Mouse (Mus musculus) layer of hippocampus, adult 8-10 months (tissue): ENCODE data around the gene Ihh. TPM values are rescaled to one million over a fixed set of nuclear protein-coding genes. Genes with fewer than 3 reads are reported as not detected.
A peak's percentile ranks its signal among the peaks of the same experiment; 100 is the strongest.

Experiments used
- DNase-seq, 2 experiments: peaks; one replicate each; pipeline ENCODE4 v3.0.0; 2022; ENCODE audit warnings: low spot score in 2 of 2
- microRNA-seq, 2 experiments: library from miRNA; unstranded; fragments of <30 nt; microRNA quantifications; one replicate each; pipeline ENCODE4 v1.2.0; 2022
- total RNA-seq, 4 experiments: library from RNA; stranded (reverse); gene quantifications; 2 replicates each; pipeline ENCODE4 v1.2.4; 2022

The Ihh gene
- total RNA-seq, 4 experiments from 2014 or later = 0.20 to 0.37 (median 0.32) TPM; not detected in 1

DNA sequence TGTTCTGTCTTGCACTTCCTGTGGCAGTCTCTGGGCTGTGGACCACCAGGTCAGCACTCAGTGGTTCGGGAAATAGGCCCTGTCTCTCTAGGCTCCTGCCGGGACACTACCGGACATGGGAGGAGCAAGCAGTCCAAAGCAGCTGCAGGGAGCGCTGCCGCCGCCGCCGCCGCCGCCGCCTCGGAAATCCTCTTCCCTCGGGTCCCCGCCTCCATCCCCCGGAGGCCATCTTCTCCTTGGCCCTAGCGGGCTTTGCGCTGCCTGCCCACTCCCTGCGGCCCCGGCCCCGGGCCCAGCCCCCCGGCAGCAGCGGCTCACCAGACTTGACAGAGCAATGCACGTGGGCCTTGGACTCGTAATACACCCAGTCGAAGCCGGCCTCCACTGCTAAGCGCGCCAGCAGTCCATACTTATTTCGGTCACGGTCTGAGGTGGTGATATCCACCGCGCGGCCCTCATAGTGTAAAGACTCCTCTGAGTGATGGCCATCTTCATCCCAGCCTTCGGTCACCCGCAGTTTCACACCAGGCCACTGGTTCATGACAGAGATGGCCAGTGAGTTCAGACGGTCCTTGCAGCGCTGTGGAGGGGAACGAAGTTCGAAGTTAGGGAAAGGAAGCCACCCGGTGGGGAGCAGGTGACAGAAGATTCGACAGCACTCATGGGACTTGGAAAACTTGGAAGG lies 3.3 kb downstream of the Ihh start:
- DNase-seq = no peak

DNA sequence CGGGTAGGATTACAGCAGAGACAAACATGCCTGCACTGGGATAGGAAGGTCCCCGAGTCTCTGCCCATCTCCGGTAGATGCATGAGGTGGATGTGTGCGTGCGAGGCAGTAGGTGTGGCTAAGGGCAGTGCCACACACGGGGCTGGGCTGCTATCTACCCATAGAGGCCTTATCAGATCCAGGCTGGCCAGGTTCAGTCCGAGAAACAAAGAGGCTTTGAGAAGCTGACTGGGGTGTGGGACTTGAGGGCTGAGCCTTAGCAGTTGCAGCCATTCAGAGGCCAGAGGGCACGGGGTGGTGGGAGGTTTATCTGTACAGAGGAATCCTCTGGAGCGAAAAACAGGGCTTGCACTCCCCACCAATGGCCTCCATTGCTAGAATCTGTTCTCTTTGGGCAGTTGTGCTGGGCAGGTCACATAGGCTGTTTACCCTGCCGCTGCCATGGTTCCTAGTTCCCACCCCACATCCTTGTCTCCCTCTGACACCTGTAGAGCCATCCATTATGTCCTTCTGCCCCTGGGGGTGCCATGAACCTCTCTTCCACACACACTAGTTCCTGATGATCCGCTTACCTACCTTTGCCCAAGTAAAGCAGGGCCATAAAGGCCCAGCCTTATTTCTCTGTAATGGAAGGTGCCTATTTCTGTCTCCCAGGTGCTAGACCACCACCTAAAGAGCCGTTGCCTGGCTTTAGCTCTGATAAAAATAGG lies 9.7 kb downstream of the Ihh start:
- DNase-seq = no peak

DNA sequence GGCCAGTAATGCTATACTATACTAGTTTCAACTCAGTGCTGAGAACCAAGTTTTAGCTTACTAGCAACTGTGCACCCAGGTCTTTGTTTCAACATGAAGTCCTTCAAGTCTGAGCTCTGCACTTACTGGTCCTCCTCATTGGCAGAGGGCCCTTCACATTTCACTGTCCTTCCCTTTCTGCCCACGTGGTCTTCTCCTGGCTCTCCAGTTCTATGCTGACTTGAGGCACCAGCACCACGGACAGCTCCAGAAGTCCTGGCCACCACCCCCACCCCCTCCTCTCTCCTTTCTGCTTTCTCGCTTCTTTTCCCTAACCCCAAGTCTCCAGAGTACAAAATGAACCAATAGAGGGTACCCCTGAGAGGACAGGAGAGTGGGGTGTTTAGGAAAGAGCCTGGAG lies 11.7 kb downstream of the Ihh start:
- DNase-seq = no peak

DNA sequence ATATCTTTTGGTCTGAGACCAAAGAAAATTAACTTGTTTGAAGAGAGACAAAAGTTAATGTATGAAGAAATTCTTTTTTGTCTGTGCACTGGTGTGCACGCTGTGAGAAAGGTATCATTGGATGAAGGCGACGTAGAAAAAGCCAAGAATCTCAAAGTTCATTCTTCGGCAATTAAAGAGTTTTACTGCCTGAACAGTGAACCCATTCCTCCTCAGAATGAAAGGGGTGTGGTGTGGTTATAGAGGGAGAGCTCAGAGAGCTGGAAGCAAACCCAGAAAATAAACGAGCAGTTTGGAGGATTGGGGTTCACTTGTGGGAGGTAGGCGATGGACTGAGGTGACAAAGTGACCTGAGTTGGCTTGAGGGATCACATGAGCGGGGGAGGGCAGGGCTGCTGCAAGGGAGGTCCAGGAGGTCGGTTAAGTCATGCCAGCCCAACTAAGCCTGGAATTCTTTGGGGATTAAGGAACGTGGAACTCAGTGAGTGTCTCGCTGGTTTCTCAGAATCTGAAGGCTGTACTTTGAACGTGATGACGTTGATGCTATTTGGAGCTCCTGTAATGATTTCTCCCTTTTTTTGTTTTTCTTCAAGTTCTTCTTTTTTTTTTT lies 15.1 kb downstream of the Ihh start:
- no peak for DNase-seq

DNA sequence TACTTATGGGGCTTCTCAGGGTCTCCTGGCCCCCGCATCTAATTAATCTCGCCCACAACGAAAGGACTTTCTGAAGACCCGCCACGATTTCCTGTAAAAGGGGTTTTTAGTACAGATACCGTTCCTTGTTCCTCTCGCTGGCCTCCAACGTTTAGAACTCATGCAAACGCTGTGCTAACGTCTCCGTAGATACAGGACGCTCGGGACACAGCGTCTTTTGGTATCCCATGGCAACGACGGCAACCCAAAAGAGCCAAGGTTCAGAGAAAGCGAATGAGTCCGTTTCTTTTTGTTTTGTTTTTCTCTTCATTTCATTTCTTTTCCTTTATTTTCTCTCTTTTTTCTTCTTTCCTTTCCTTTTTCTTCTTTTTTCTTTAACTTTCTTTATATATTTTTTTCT lies 16.1 kb downstream of the Ihh start, which contains the start of gene Cfap65:
Gene Cfap65 (minus strand): TSS at position 198 of the 400 bp plus-strand sequence.
- peak; percentile 41 to 68 for DNase-seq

DNA sequence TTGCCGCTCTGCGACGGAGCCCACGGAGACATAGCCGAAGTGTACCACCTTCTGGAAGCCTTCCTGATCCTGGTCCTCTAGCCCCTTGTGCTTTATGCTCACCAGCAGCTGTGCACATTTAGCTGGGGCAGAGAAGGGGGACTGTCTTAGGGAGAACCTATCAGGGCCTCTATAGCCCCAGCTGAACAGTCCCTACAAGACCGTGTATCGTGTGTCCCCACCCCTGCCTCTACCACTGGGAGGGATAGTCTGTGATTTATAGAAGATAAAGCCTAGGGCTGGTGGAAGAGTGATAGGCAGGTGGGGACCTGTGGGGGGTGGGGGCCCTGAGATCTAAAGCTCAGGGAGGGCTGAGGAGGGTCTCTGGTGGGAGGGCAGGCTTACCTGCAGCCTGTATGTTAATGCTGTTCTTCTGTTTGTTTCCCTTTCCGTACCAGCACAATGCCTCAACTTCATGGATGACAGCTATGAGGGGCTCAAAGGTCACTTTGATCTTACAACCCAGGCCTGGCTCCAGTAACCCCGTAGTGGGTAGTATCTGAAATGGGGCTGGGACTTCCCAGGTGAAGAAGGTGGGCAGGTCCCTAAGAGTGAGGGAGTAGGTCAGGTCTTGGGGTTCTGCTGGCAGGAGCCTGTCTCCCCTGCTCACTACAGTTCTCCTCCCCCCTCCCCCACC lies 23.7 kb downstream of the Ihh start:
- no peak for DNase-seq

DNA sequence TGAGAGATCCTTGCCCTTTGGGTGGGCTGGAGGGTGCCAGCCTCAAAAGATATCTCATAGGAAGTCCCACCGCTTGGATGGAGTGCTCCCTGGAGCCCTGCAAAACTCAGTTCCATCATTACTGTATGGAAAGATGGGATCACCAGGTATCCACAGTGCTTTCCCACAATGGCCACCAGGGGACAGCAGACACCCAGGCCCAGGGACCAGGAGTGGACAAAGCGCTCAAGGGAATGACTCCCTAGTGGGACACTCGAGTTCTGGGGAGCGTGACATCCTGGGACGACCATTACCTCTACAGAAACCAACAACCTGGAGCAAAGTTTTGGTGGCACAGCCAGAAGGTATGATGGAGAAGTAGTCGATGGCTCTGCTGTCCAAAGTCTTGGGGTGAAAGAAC lies 24.8 kb downstream of the Ihh start:
- peak in 1 of 2 experiments; percentile 44 for DNase-seq

DNA sequence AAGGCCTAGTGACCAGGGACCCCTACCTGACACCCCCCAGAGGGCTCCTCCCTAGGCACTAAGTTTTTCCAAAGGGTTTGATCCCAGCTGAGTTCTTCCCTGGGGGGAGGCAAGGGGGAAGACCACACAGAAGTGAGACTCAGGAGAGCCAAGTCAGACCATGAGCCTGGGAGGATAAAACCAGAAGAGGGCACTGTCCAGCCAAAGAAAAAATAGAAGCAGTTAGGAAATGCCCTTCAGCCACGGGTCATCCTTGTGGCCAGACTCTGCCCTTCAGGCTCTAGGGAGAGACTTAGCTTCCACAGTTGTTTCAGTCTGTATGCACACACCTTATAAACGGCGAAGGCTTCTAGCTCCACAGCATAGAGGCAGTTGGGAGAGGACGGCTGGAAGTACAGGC lies 27.0 kb downstream of the Ihh start:
- DNase-seq = no peak

DNA sequence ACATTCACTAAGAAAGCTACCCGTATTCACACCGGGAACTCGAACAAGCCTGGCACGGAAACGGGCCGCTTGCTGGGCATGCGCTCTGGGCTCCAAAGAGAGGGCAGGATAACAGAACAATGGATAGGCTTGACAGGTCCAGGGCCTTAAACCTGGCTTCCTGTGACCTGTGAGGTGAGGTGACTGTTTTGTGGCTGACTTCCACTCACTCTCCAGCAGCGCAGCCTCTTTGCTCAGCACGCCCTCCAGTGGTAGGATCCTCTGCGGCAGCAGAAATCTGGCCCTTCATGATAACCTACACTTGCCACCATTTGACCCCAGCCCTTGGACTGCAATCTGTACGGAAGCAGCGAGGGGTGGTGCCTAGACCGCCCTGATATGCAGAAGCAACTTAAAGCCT lies 35.8 kb downstream of the Ihh start:
- no peak for DNase-seq

DNA sequence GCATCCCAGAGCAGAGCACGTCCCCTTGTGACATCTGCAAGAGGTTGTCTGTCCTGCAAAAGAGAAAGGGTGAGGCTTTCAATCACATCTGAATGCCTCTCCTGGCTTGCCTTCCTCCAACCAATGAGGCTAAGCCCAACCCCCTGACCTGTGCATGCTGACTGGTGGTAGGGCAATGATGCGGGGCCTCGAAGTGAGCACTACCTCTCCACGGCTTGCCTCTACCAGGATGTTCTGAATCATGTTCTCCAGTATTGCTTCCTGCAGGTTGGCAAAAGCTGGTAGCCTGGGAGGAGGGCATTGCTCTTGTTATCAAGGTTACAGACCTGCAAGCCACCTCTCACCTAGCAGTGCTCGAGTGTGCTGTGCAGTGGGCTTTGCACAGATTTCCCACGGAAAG lies 49.3 kb downstream of the Ihh start:
- DNase-seq = no peak

DNA sequence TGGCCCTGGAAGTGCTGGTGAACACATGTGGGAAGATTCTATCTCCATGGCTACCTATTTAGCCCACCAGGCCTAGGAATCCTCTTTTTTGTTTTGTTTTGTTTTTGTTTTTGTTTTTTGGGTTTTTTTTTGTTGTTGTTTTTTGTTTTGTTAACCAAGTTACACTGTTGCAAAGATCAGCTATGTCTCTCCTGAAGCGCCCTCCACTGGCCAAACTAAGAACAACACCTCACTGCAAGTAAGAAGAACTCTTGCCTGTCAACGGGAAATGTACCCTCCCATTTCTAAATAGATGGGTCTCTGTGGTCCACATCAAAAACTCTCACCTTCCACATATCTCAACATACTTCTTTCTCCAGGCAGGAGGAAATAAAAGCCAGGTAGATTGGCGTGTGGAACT lies 49.8 kb downstream of the Ihh start:
- peak in 1 of 2 experiments; percentile 66 for DNase-seq

DNA sequence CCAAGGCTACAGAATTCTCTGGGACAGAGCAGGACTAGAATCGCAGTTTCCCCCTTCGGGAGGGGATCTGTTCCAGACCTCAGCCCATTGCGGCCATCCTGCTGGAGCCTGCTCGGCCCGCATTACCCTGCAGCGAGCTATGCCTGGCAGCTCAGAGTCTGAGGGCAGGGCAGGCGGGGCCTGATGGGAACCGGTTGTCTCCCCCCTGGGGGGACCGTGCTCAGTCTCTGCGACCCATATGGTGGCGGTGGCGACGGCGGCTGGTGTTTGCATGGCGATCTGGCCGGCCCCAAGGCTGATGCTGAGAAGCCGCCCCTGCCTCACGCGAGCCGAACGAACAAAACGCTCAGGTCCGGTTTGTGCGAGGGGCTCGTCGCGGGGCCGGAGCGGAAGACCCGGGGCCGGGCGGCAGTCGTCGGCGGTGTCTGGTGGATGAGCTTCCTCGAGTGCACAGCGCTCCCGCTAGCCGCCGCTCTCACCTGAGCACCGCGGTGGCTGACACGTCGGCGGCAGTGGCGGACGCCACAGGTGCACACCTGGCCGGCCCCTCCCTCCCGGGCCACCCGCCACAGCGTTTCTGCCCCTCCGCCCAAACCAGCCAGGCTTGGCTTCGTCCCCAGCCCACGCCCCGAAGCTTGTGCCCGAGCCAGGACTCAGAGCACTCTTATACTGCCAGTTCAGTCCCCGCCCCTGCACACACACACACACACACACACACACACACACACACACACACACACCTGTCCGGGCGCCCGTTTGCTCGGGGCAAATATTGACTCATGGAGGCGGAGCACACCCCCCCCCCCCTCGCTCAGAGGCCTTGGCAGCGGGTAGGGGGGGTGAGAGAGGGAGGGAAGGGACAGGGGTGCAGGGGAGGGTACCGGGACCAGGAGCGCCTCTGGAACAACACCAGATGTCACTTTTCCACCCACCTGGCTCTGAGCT lies 50.9 kb downstream of the Ihh start:
- DNase-seq = no peak

DNA sequence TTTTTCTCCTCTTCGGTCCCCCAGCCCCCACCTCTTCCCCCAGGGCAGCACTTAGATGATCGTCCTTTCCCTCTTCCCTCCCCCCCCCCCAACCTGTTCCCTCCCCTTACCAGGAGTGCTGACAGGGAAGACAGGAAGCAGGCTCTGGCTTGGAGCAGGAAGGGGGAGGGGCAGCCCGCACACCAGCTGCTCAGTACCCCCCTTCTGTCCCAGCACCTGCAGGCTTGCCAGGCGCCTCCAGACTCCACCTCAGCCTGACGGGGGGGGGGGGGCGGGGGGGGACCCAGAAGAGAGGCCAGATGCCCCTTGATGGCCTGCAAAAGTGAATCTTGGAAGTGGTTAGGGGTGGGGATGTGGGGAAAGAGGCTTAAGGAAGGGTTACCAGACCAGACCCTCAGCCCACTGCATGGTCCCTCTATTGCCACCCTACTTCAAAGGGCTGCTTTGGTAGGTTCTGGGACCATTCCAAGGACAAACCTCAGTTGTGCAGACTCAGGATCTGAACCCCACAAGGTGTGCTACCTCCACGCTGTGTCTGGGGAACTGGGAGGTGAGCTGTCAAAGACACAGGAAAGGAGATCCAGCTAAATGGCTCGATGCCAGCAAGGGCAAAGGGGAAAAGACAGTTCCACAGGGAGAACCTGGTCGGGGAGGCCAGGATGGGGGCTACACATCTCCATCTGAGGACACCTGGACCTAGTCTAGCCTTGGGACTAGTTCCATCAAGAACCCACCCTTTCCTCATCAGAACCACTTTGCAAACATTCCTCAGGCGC lies 52.6 kb downstream of the Ihh start:
- DNase-seq = no peak

DNA sequence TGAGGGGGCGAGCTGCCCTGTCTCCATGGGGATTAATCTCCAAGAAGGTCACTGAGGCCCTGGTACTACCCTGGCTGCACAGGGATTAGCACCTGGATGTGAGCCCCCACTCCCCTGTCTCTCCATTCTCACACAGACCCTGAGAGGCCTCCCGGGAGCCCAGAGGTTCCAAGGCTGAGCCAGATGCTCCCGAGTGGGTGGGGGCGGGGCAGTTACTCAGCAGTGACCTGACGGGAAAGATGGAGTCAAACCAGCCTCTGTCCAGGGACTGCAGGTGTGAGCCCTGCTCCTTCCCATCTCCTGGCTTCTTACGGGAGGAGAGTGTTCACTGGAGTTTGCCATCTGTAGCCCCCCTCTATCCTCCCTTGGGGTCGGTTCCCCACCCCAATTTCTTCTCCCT lies 53.5 kb downstream of the Ihh start:
- no peak for DNase-seq

Small RNA genes lying within 50 kb of the gene (microRNA-seq; reads per million reads assigned to microRNA genes)
- gene Mir375 = 597 to 771 reads per million in 2 experiments

Other genes starting within 250 kb of the Ihh start
- 1 to 10 TPM; 6.0 to 7.1 (median 7.0) TPM for gene Cyp27a1, start 238.1 kb downstream of the Ihh start, total RNA-seq
- gene Prkag3, start 202.5 kb downstream of the Ihh start, total RNA-seq = under 1 TPM in 3 of 4 experiments, not detected in 1; 0.16 to 0.36 (median 0.19) TPM
- gene Wnt6, start 179.8 kb downstream of the Ihh start, total RNA-seq = 1 to 10 TPM; 1.0 to 1.7 (median 1.4) TPM
- gene Wnt10a, start 160.2 kb downstream of the Ihh start, total RNA-seq = 1 to 10 TPM; 2.5 to 4.3 (median 3.3) TPM
- gene Cdk5r2, start 96.7 kb downstream of the Ihh start, total RNA-seq = 100 to 1,000 TPM; 159 to 177 (median 168) TPM
- gene Fev, start 66.3 kb downstream of the Ihh start, total RNA-seq = not detected
- under 1 TPM in 2 of 4 experiments, not detected in 2; 0.74 to 0.82 TPM for gene Cryba2, start 58.5 kb downstream of the Ihh start, total RNA-seq
- gene Cfap65, start 16.1 kb downstream of the Ihh start, total RNA-seq = 1 to 10 TPM; 3.3 to 4.6 (median 3.6) TPM
- 1 to 10 TPM; 1.7 to 2.7 (median 2.1) TPM for gene Nhej1, start 173.5 kb upstream of the Ihh start, total RNA-seq
- gene Slc23a3, start 182.2 kb upstream of the Ihh start, total RNA-seq = under 1 TPM in 3 of 4 experiments, not detected in 1; 0.22 to 0.45 (median 0.35) TPM
- gene Cnppd1, start 191.0 kb upstream of the Ihh start, total RNA-seq = 10 to 100 TPM; 33.6 to 36.1 (median 35.3) TPM
- 100 to 1,000 TPM; 167 to 182 (median 171) TPM for gene Retreg2, start 191.1 kb upstream of the Ihh start, total RNA-seq
- 10 to 100 TPM; 26.5 to 37.4 (median 32.4) TPM for gene Zfand2b, start 217.0 kb upstream of the Ihh start, total RNA-seq
- gene Abcb6, start 228.7 kb upstream of the Ihh start, total RNA-seq = 10 to 100 TPM; 23.6 to 32.0 (median 26.2) TPM
- gene Ankzf1, start 240.5 kb upstream of the Ihh start, total RNA-seq = 10 to 100 TPM; 25.5 to 38.5 (median 31.3) TPM
- gene Atg9a, start 240.5 kb upstream of the Ihh start, total RNA-seq = 100 to 1,000 TPM in 2 of 4 experiments, 10 to 100 TPM in 2; 97.6 to 119 (median 105) TPM